Mouse (Mus musculus) heart, postnatal 0 days (tissue): ENCODE results near the gene Nectin1.

Source experiments
- CTCF ChIP-seq: IDR thresholded peaks from 2 replicates; pipeline ENCODE4 v1.5.1; 2016; ENCODE audit warnings: antibody characterized with exemption, control low read depth, low read depth
- EP300 ChIP-seq: IDR thresholded peaks from 2 replicates; pipeline ENCODE4 v1.6.1; 2016; ENCODE audit warnings: antibody characterized with exemption, low read depth

- no peak for TF ChIP-seq EP300
- no peak for TF ChIP-seq CTCF
Observed at GRCm38 (mm10) chr9:43747710-43748109, 3.9 kb downstream of the Nectin1 start.
